Mouse (Mus musculus) midbrain, postnatal 0 days (tissue): ENCODE data around the gene Zfp956. TPM values are rescaled to one million over a fixed set of nuclear protein-coding genes. Genes with fewer than 3 reads are reported as not detected.
"Not testable (repeated sequence)": the region's sequence is repeated elsewhere in the genome, so short reads cannot be mapped to it uniquely, and the experiment has no call there.

ENCODE experiments used
- ATAC-seq: fragments of 200-750 bp; cut with Nextera tagmentation; 2 replicates; pipeline ENCODE4 v1.8.0; 2017; ENCODE audit warnings: moderate number of reproducible peaks, mild to moderate bottlenecking, moderate TSS enrichment, moderate library complexity; ENCODE audit not compliant: low FRiP score
- DNase-seq: peaks from one replicate; pipeline ENCODE4 v3.0.0-alpha.2; 2015; ENCODE audit warnings: low spot score
- H3K27ac ChIP-seq: fragments of 300-500 bp; sonication (generic); 2 replicates; pipeline ENCODE4 v1.5.1; 2014; ENCODE audit warnings: low read depth, mild to moderate bottlenecking, low read length, mixed read lengths
- H3K27me3 ChIP-seq: fragments of 300-500 bp; sonication (generic); 2 replicates; pipeline ENCODE4 v1.6.1; 2014; ENCODE audit warnings: low read length, control low read depth, mixed read lengths; ENCODE audit not compliant: insufficient read depth
- H3K36me3 ChIP-seq: fragments of 300-500 bp; sonication (generic); 2 replicates; pipeline ENCODE4 v1.6.1; 2014; ENCODE audit warnings: low read length, control low read depth, mixed read lengths; ENCODE audit not compliant: insufficient read depth
- H3K4me1 ChIP-seq: fragments of 300-500 bp; sonication (generic); 2 replicates; pipeline ENCODE4 v1.6.1; 2014; ENCODE audit warnings: mild to moderate bottlenecking, control low read depth, antibody characterized with exemption, low read length, mixed read lengths; ENCODE audit not compliant: insufficient read depth
- H3K4me2 ChIP-seq: fragments of 300-500 bp; sonication (generic); 2 replicates; pipeline ENCODE4 v1.6.1; 2014; ENCODE audit warnings: low read depth, mild to moderate bottlenecking, low read length, mixed read lengths; ENCODE audit not compliant: poor library complexity, severe bottlenecking
- H3K4me3 ChIP-seq: fragments of 300-500 bp; sonication (generic); 2 replicates; pipeline ENCODE4 v1.5.1; 2014; ENCODE audit warnings: low read depth, mild to moderate bottlenecking, low read length, moderate library complexity
- H3K9ac ChIP-seq: fragments of 300-500 bp; sonication (generic); replicated peaks from 2 replicates; pipeline ENCODE4 v1.6.1; 2014; ENCODE audit warnings: mild to moderate bottlenecking, low read length, moderate library complexity, mixed read lengths; ENCODE audit not compliant: poor library complexity, severe bottlenecking
- H3K9me3 ChIP-seq: fragments of 300-500 bp; sonication (generic); 2 replicates; pipeline ENCODE4 v1.6.1; 2016; ENCODE audit warnings: low read length, control low read depth
- CTCF ChIP-seq: IDR thresholded peaks from 2 replicates; pipeline ENCODE4 v1.5.1; 2016; ENCODE audit warnings: antibody characterized with exemption, mild to moderate bottlenecking
- WGBS: fragments of 180-500 bp; shearing (Covaris S2); extraction: QIAGEN DNeasy Blood & Tissue Kit; methylation state at CpG from one replicate; pipeline ENCODE4 v1.1.7; 2014; 5-methylcytosine and 5-hydroxymethylcytosine counted together
- polyA plus RNA-seq: library from polyadenylated mRNA; unstranded; fragments of >200 nt; fragmentation: Nextera tagmentation; extraction: Ambion mirVana; gene quantifications from 2 replicates; pipeline ENCODE4 v1.2.1, GENCODE M21; 2015
- total RNA-seq: library from RNA; depleted of rRNA; stranded (reverse); fragments of >200 nt; gene quantifications from 2 replicates; pipeline ENCODE4 v1.2.3, GENCODE M21; 2014

Gene Zfp956
- total and polyA plus RNA-seq, 2 experiments from 2014 or later: 27.0 to 37.7 TPM

DNA sequence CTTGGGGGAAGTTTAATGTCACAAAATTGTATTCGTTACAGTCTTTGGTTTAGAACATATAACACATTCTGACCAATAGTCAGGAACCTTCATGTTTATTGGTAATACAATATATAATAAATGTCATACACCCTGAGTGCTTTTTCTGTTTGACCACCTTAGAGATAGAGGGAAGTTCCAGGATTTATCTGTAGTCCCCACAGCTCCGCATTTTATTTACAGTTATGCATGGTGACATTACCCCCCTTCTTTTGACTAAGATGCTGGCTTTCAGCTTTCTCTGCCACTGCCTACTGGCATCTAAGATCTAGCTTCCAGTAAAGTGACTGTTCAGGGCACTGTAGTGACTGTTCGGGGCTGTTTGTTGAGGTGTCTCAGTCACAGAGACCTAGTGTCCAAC lies 1.2 kb downstream of the Zfp956 start:
- 94% methylated on average over 3 of the region's 3 CpGs for WGBS
- no peak for TF ChIP-seq CTCF
- Histone ChIP-seq H3K27ac (no peak overlapping the region), H3K4me2 (peak overlapping the region; percentile 78), H3K27me3 (no peaks in the 10 kb centered on the region), H3K9ac (no peak overlapping the region), H3K4me3 (peak overlapping the region; percentile 68), H3K36me3 (peaks cover 18% of the 10 kb centered on the region), H3K9me3 (no peaks in the 10 kb centered on the region), H3K4me1 (peaks cover 5% of the 10 kb centered on the region)
- DNase-seq: no peak
- no peak for ATAC-seq

DNA sequence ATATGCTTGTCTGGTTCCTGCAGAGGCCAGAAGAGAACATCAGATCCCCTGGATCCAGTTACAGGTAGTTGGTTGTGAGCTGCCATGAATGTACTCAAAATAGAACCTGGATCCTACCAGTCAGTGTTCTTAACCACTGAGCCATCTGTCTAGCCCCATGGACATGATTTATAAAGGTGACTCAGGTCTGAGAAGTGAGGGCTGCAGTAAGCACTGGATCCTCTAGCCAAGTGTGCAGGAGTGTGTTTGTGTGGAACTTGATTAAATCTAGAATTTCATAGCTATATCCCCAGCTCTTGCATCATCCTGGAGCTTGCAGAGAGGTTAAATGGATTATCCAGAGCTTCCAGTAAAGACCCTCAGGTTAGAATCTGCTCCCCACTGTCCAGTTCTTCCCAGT lies 4.6 kb downstream of the Zfp956 start:
- H3K4me1 ChIP-seq: peaks cover 5% of the 10 kb centered on the region
- no peaks in the 10 kb centered on the region for H3K27me3 ChIP-seq
- no peak overlapping the region for H3K9ac ChIP-seq
- no peak overlapping the region for H3K27ac ChIP-seq
- no peak overlapping the region for H3K4me3 ChIP-seq
- peaks cover 43% of the 10 kb centered on the region for H3K36me3 ChIP-seq
- ATAC-seq (no peak), DNase-seq (no peak)
- H3K4me2 ChIP-seq: no peak overlapping the region
- H3K9me3 ChIP-seq: no peaks in the 10 kb centered on the region
- TF ChIP-seq CTCF: no peak

DNA sequence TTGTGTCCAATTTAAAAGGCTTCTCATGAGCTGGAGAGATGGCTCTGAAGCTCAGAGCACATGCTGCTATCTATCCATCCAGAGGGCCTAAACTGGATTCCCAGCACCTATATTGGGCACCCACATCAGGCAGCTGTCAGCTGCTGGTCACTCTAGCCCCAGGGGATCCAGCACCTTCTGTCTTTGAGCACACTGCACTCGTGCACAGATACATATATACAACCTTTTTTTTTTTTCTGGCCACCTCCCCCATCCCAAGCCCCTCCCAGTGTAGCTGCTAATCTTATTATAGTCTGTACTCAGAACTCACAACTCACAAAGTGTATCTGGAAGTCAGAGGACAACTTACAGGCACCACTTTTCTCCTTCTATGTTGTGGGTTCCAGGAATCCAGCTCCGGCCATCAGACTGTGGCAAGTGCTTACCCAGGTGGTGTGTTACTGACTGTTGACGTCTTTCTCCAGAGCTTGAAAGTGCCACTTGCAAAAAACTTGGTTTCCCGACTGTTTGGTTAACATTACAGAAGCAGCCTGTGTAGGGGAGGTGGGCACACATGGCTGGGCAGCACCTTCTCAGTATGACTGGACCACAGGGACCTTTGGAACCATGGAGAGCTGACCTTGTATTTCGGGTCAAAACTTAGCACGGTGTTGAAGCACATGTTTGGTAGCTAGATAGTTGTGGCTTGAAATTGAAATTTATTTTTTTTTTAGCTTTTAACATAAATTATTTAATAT lies 7.7 kb downstream of the Zfp956 start:
- Histone ChIP-seq H3K36me3 (peaks cover 72% of the 10 kb centered on the region), H3K27ac (no peak overlapping the region), H3K4me2 (no peak overlapping the region), H3K4me3 (no peak overlapping the region), H3K4me1 (no peaks in the 10 kb centered on the region), H3K9me3 (no peaks in the 10 kb centered on the region), H3K9ac (no peak overlapping the region), H3K27me3 (no peaks in the 10 kb centered on the region)
- 86% methylated on average over 6 of the region's 6 CpGs for WGBS
- no peak for TF ChIP-seq CTCF
- DNase-seq (no peak), ATAC-seq (no peak)

DNA sequence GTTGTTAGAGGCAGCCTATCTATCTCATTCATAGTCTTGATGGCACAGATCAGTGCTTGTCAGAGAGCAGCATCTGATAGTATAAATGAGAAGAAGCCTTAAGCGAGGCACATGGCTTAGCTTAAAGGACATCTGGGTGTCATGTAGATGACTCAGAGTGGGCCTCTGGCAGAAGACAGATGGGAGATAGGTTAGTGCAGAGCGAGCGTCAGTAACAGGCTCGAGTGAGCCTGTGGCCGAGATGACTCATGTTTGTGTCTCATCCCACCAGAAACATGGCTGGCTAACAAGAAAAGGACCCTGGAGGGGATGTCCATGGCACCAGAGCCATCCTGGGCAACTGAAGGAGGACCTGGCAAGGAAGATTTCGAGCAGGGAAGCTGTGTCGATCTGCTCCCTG lies 9.9 kb downstream of the Zfp956 start:
- TF ChIP-seq CTCF: no peak
- ATAC-seq: no peak
- H3K9ac ChIP-seq: no peak overlapping the region
- H3K4me3 ChIP-seq: no peak overlapping the region
- no peak overlapping the region for H3K27ac ChIP-seq
- no peaks in the 10 kb centered on the region for H3K4me1 ChIP-seq
- 94% methylated on average over 7 of the region's 7 CpGs for WGBS
- no peaks in the 10 kb centered on the region for H3K27me3 ChIP-seq
- peaks cover 66% of the 10 kb centered on the region for H3K36me3 ChIP-seq
- H3K9me3 ChIP-seq: no peaks in the 10 kb centered on the region
- no peak overlapping the region for H3K4me2 ChIP-seq
- no peak for DNase-seq

DNA sequence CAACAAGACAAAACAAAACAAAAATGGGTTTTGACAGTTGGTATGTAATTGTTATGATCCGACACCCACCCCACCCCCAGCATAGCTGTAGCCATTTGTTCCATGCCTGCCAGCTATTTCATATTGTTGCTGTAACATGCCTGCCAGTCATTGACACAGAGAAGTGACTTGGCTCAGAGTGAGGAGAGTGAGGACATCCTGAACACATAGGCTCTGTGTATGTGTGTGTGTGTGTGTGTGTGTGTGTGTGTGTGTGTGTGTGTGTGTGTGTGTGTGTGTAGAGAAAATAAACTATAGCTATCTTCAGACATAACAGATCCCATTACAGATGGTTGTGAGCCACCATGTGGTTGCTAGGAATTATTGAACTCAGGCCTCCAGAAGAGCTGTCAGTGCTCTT lies 15.0 kb downstream of the Zfp956 start:
- not testable (repeated sequence) for H3K4me2 ChIP-seq, H3K27me3 ChIP-seq, ATAC-seq, H3K27ac ChIP-seq, H3K9me3 ChIP-seq, H3K4me1 ChIP-seq, H3K4me3 ChIP-seq, DNase-seq, H3K9ac ChIP-seq
- peaks cover 31% of the 10 kb centered on the region for H3K36me3 ChIP-seq
- 85% methylated on average over 1 of the region's 1 CpGs for WGBS

DNA sequence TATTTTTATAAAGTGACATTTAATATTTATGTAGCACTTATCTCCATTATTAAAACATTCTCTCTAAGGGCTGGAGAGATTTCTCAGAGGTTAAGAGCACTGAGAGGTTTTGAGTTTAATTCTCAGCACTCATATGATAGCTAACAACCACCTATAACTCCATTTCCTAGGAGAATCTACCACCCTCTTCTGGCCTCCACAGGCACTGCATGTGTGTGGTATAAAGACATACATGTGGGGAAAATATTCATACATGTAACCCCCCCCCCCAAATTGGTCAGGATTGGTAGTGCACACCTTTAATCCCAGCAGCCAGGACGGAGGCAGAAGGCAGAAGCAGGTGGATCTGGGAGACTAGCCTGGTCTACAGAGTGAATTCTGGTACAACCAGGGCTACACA lies 21.4 kb downstream of the Zfp956 start:
- no peaks in the 10 kb centered on the region for H3K9me3 ChIP-seq
- no peaks in the 10 kb centered on the region for H3K36me3 ChIP-seq
- no peak overlapping the region for H3K4me3 ChIP-seq
- no peaks in the 10 kb centered on the region for H3K4me1 ChIP-seq
- H3K4me2 ChIP-seq: no peak overlapping the region
- no peaks in the 10 kb centered on the region for H3K27me3 ChIP-seq
- no peak overlapping the region for H3K27ac ChIP-seq
- 67% methylated on average over 1 of the region's 1 CpGs for WGBS
- ATAC-seq (no peak), DNase-seq (no peak)
- TF ChIP-seq CTCF: peak; percentile 23; the same call in 1 of the 2 replicates
- no peak overlapping the region for H3K9ac ChIP-seq
